Mouse (Mus musculus) testis, postnatal 10 days (tissue): ENCODE measurements at regions not wholly inside any gene's neighbourhood (a gene's known extent, or its start where the extent isn't known, plus 50 kb on each side); places are given as distances from the start of the nearest gene placed in this dataset.

Experiments
- DNase-seq: peaks from one replicate; pipeline ENCODE4 v3.0.0; 2021; ENCODE audit warnings: low spot score

DNA sequence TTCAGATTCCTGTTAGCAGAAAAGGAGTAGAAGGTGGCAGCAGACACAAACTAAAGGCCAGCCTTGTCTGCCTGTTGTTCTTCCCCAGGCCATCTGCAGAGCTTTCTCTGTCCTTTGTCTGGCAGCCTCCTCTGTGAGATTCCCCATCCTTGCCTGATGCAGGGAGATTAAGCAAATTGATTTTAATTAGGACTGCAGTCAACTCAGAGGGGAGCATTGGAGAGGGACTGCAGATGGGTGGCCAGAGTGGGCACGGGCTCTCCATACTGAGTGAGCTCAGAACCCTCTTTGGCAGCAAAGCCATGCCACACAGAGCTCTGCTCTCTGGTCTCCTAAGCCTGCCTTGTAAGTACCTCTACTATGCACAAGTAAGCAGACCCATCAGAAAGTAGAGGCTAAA lies 158.5 kb downstream of the Maf start:
- no peak for DNase-seq

DNA sequence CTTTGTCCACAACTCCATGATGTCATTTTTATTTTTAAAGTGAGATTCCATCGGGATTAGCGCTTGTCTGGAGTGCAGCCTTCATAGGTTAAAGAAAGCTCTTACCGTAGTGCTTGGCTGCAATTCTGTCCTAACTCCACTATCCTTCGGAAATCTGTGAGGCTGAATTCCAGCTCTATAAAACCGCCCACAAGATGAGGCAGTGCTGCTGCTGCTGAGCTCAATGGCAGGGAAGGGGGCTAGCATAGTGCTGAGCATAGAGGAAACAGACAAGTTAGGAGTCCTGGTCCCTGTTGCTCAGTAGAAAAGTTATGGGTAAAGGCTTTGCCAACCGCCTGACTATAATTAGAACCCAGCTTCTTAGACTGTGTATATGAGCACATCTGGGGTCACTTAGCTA lies 163.5 kb downstream of the Maf start:
- DNase-seq, result no peak

DNA sequence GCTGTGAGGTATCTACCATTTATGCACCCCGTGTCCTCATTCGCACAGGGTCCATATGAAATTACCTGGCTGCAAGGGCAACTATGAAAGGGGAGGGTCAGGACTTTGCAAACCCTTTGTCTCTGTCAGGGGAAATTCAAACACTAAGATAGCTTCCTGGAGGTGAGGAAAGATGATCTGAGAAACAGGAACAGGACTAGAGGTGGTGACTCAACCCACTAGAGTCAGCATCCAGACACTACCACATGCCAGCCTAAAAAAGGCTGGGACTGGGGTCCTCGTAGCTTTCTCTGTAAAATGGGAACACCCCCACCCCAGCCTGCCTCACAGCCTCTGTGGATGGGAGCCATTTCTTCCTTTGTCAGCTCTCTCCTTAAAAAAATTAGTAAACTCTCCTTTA lies 164.7 kb downstream of the Maf start:
- no peak for DNase-seq

DNA sequence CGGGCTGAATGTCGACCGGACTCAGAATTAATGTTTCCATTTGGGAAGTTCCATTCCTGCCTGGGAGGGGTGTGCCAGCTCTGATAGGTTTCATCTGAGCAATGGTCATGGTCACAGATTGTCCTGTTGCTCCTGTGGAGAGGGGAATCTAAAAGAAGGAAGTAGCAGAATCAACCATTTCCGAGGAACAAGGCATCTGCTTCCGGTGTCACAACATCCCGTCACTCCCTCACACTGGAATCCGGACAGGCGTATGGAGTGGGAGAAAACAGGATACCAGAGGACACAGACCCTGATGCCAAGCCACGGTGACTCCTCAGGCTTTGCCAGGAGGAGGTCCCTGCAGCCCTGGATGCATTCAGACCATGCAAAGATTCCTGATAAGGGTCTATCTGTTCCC lies 168.0 kb downstream of the Maf start:
- DNase-seq, result no peak

DNA sequence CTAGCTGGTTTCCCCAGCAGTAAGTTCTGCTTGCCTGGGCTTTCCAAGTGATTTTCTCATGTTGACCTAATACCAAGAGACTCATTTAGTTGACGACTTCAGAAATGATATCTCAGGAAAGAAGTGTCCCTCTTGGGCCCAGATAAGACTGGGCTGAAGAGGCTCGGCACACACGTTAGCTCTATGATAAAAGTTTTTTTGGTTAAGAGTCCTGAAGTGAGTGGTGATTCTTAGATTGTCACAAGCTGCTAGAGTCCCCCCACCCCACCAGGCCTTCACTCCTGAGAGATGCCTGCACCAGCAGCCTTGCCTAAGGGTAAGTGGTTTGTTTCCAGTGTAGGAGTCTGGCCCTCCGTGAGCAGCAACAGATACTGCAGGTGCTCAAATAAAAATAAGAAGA lies 169.4 kb downstream of the Maf start:
- DNase-seq, result no peak

DNA sequence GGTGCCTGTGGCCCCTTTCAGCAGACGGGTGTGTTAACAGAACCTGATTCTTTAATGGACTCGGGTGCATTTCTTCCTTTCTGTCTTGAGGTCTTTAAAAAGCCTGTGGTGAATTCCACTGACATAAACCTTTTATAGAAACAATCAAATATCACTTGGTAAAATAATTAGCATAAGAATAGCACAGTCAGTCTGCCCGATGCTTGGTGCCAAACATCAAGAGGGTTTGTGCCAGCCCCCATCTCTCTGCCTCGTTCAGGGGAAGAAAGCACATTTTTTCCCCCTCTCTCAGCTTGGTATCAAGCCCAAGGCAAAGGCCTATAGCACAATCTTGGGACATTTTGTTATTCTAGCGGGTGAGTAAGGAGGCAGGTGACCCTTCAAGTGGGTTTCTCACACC lies 169.8 kb downstream of the Maf start:
- DNase-seq, result no peak

DNA sequence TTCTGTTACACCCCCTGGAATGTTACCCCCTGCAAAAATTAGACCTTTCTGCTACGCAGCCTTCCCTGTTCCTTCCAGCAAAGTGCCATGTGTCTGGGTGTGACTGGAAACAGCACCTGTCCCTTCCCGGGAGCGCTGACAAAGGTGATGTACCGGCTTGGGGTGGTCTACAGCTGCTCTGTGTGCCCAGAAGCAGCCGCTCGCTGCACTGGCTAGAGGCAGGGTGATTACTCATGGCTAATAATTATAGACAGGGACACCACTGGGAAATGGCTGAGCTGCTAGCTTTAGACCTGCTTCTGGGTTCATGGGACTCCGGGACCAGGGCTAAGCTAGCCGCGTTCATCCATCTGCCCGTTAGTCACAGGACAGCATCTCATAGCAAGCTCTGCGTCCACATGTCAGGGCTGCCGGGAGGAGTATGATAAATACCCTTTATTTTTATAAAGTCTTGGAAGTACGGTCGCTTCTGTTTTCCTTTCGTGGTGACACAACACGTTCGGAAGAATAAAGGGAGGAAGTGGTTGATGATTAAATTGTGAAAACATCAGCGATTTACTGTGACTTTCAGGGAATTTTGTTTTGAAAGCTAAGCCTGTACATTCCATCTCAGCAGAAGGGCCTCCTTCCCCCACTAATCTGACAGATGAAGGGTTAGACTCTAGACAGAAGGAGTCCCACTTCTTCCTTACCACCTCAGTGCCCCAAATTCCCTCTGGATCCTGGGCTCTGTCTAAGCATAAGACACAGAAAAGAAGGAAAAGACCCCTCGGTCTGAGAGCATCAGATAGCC lies 170.8 kb downstream of the Maf start:
- no peak for DNase-seq

DNA sequence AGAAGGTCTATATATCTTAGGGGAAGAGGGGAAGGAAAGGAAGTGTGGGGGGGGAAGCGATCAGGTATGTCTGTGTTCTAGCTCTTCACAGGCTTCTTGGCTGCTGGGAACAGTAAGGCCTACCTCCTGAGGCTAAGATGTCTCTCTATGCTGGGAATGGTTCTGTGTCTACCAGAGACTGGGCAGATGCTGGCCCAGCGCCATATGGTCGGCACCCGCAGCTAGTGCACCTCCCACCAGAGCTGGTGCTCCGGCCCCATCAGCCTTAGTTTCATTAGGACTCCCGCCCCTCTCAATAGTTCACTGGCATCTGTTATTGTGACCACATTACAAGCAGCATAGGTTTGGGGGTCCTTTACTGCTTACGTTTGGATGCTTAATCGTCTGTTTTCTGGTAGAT lies 171.6 kb downstream of the Maf start:
- peak; percentile 48 for DNase-seq

DNA sequence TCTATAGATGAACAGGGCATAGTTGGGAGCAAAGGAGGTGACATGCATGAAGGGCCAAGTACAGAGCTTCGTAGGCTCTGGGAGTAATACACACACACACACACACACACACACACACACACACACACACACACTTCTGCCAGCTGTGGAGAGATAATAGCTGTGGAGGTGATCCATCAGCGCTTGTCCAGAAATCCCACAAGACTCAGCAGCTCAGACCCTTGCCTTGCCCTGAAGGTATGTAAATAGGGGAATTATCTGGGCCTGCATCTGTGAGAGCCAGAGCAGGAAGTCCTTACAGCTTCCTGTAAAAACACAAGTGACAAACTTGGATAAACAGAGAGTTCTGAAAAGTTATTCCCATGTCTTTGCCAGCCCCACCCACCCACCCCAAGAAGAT lies 173.6 kb downstream of the Maf start:
- DNase-seq, result no peak

DNA sequence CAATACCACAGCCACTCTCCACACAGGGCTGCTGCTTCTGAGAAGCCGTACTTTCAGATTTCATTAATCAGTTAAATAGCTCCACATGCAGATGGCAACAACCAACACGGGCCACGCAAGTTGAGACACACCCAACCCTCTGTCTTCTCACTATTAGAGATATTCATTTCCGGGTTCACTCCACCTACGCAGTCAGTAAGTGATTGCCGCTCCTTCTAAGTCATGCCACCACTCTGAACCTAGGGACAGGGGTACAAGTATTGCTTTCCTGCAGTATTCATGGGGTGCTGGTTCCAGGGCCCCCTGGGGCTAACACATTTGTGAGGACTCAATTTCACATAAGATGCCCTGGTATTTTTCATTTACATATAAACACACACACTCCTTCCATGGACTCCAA lies 176.3 kb downstream of the Maf start:
- no peak for DNase-seq

DNA sequence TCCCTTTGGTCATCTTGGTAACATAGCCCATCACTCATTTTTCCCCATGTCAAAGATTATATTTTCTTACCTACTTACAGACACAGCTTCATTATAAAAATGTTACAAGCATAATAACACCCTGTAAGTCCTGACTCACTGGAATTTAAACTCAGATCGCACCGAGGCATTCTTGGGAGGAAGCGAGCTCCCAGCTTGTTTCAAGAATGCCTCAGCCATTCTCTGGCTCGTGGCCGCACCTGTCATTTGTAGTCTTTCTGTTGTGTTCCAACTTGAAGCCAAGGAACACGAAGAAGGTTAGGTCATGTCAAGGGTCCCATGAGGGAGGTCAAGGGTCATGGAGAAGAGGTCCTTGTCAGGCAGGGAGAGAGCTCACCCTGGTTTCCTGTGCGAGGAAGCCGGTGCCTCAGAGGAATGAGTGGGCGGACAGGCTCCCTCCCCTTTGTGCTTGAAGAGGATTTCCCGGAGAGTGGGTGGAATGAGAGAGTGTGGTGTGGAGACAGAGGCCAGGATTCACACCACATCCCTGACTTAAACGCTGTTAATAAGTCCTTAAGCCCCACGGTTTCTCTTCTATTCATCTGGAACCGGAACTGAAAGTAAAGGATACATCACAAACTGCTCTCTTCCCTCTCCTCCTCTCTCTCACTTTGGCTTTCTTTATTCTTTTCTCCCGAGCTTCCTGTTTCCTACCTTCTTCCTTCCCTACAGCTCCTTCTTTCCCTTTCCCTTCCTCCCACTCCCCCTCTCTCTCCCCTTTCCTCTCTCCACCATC lies 177.8 kb downstream of the Maf start:
- DNase-seq, result peak; percentile 49

DNA sequence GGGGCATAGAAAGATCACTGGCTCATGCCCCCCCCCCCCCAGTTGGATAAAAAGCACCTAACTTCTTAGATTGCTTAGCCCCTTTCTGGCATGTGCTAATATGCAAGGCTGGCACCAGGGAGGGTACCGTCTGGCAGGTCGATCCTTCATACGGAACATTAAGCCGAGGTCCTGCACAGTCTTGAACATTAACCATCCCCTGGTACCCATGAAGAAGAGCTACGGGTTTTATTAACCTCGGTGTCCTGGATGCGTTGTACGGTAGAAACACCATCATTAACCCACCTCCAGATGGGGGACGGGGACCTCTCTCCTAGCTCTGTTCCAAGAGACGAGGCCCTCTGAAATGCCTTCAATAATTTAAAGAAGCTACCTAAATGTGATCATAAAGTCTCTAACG lies 178.7 kb downstream of the Maf start:
- DNase-seq, result no peak

DNA sequence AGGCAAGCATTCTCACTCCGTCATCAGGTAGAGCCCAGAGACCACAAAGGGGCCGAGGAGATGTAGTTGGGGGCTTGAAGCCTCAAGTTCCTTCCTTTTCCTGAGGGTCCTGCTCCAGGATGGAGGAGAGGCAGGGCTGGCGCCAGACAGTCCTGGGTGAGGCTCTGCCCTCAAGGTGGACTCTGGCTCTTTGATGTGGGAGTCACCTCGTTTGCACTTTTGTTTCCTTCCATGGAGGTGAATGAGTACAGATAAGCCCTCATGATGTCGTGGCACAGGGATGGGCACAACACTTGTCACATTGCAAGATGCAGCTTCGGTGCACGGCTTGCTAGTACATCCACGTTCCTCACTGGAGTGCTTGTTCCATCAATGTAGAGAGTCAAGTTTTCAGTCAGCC lies 182.4 kb downstream of the Maf start:
- DNase-seq, result no peak

DNA sequence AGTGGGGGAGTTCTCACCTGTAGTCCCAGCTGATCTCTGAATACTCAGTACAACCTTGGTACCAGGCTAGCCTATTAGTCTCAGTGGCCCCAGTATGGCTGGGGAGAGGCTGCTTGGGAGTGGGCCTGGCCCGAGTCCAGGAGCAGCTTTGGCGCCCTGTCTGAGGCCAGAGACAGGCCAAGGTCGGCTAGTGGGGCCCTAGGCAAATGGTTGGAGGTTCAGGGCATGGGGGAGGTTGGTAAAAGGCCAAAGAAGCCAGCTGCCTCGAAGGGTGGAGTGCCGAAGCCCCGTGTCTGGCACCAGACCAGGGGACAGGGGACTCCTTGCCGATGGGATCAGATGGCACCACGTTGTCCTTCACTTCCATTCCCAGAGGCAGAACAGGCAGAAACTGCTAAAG lies 182.9 kb downstream of the Maf start:
- DNase-seq, result peak; percentile 79

DNA sequence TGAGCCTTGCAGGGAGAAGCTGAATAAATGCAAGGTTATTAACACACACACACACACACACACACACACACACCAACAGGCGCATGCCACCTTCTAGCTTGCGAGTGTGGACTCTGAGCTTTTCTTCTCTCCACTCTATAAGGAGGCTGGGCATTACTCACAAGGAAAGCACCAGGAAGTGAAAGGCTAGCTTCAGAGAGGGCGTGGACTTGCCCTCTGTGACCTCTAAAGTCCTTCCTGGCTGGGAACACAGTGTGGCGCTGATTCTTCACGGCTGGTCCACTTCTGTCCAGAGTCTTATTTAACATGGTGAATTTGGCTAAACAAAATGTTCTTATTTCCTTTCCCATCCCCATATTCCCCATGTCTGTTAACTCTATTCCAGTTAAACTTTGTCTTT lies 185.1 kb downstream of the Maf start:
- peak; percentile 40 for DNase-seq

DNA sequence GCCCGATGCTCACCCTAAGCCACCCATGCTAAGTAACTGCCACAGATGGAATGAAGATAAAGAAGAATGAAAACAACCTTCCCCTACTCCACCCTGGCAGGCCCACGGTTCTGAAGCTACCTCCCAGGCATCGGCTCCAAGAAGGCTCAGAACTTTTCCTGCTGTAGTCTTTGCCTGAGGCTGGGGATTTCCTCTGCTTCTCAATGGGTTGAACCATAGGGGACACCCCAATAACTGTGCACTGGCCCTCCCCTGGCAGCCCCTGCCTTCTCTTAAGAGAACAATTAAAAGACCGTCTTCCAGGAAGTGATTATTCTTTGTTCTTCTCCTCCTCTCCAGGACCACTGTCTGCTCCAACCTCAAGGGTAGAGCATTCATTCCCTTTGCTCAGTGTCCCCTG lies 191.9 kb downstream of the Maf start:
- no peak for DNase-seq

DNA sequence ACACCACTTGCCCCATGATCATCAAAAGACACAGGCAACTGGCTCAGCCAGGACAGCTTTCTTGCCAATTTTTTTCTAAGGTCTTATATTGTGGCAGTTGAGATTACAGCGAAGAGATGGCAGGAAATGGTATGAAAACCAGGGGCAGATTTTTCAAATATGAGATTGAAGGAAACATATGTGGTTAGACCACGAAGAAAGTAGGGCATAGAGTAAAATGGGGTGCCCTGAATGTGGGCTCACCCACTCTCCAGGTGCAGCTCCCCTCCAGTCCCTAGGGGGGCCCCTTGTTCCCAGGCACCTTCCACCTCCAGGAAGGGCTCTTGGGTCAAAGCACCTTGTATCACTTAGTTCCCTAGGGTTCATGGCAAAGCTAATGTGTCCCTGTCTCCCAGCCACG lies 193.1 kb downstream of the Maf start:
- DNase-seq, result no peak

DNA sequence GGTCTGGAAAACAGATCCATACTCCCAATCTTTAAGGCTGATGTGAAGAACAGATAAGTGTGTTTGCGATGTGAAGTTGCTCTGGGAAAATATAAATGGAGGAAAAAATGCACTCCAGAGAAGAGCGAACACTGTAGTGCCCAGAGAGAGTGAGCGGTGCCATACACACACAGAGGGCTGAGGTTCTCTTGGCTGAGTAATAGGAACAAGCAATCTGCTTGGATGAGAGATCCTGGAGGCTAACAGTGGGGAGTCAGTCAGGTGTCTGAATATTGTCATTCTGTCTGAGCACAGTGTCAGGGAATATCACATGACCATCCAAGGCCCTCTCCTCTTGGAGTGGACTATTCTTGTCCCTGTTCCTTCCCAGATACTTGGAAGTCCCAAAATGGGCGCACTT lies 200.4 kb downstream of the Maf start:
- DNase-seq, result no peak

DNA sequence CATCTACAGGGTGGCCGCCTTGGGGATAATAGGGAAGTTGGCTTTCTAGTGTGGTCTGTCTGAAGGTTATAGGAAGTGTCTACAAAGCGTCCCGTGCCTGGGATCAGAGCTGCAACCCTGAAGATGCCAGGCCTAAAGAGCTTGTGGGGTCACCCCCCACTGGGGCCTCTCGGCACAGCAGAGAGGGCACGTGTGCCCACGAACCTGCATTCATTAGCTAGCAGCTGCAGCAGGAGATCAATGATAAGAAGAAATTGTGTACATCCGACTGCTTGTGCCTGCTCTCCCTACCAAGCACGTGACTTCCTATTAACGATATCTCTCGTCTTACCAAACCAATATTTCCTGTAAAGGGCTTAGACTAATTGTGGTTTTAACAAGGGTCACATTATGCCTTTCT lies 200.9 kb downstream of the Maf start:
- DNase-seq, result no peak

DNA sequence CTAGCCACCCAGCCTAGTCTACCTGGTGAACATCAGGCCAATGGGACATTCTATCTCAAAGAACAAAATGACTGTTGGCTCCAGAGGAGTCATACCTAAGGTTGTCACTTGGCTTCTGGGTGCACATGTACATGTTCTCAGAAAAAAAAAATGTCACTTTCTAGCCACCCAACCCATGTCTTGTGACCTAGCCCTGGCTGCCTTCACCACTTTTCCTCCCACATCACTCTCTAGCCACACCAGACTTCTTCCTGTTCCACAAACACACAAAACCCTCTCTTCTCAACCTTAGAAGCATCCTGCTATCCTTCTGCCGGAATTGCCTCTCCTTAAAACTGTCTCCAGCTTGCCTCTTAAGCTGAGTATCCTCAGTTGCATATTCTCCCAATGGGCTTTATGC lies 211.6 kb downstream of the Maf start:
- DNase-seq, result no peak

DNA sequence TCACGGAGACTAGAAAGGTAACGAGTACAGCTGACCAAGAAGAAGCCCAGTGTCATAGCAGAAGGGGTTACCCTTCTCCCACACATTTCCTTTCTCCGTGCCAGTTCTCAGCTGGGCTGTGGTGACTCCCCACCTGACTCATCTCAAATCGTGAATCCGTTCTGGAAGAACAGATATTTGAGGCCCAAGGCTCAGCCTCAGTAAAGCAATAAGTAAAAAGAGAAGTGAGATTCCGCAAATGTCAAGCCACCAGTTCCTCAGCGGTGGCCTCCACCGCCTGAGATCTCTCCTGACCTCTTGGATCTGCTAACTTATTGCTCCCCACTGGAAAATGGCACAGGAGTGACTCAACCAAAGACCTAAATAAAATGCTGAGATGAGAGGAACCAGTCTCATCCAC lies 213.2 kb downstream of the Maf start:
- DNase-seq, result no peak

DNA sequence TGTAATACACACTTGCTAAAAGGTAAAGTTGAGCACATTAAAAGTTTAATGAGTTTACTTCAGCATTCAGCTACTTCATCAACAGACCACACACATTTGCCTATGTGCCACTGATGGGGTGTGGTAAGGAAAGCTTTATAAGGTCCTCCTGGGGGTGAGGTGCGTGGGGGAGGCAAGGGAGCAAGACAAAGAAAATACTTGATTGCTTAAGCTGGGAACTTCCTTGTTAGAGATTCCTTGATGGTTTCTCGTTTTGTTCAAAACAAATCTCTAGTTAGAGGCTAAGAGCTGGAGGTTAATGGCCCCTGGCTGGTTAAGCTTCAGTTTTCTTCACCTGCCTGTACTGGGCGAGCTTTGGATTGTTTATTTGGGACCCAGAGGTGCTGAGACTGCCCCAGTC lies 220.7 kb downstream of the Maf start:
- DNase-seq, result no peak

DNA sequence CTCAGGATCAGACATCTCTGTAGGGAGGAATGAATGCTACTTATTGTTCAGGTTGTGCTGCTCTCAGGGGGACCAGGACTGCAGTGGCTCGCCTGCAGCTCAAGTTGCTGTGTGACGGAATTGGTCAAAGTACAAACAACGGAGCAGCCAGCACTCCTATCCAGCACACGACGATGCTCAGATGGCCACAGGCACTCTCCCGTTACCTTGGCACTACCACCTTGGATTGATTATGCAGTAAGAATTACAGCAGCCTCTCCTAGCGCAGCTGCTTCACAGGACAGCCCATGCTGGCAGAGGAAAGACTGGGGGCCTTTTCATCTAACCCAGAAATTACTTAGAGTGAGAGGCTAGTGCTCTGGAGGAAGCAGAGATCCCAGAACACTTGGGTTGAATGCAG lies 226.5 kb downstream of the Maf start:
- no peak for DNase-seq
